Mouse (Mus musculus) limb, embryonic 13.5 days (tissue): ENCODE measurements around the gene Rpap3. TPM values are rescaled to one million over a fixed set of nuclear protein-coding genes. Genes with fewer than 3 reads are reported as not detected.
"Not testable (repeated sequence)": the region's sequence is repeated elsewhere in the genome, so short reads cannot be mapped to it uniquely, and the experiment has no call there.

Experiments
- ATAC-seq: fragments of 200-750 bp; cut with Nextera tagmentation; 2 replicates; pipeline ENCODE4 v1.8.0; 2017; ENCODE audit warnings: low read depth, moderate number of reproducible peaks, moderate TSS enrichment; ENCODE audit not compliant: low FRiP score
- H3K27ac ChIP-seq: fragments of 300-500 bp; sonication (generic); 2 replicates; pipeline ENCODE4 v1.5.1; 2015; ENCODE audit warnings: inconsistent platforms, mild to moderate bottlenecking, moderate library complexity
- H3K27me3 ChIP-seq: fragments of 300-500 bp; sonication (generic); 2 replicates; pipeline ENCODE4 v1.6.1; 2015; ENCODE audit warnings: mild to moderate bottlenecking, inconsistent platforms
- H3K36me3 ChIP-seq: fragments of 300-500 bp; sonication (generic); 2 replicates; pipeline ENCODE4 v1.6.1; 2015; ENCODE audit warnings: inconsistent platforms, mild to moderate bottlenecking, moderate library complexity
- H3K4me1 ChIP-seq: fragments of 300-500 bp; sonication (generic); 2 replicates; pipeline ENCODE4 v1.6.1; 2015; ENCODE audit warnings: inconsistent platforms
- H3K4me2 ChIP-seq: fragments of 300-500 bp; sonication (generic); replicated peaks from 2 replicates; pipeline ENCODE4 v1.6.1; 2015; ENCODE audit warnings: inconsistent platforms, mild to moderate bottlenecking, moderate library complexity
- H3K4me3 ChIP-seq: fragments of 300-500 bp; sonication (generic); 2 replicates; pipeline ENCODE4 v1.5.1; 2015; ENCODE audit warnings: moderate library complexity, mild to moderate bottlenecking, inconsistent platforms
- H3K9ac ChIP-seq: fragments of 300-500 bp; sonication (generic); 2 replicates; pipeline ENCODE4 v1.6.1; 2015; ENCODE audit warnings: mild to moderate bottlenecking, inconsistent platforms
- H3K9me3 ChIP-seq: fragments of 300-500 bp; sonication (generic); 2 replicates; pipeline ENCODE4 v1.6.1; 2016; ENCODE audit warnings: inconsistent platforms
- WGBS: fragments of 180-500 bp; shearing (Covaris S2); methylation state at CpG from one replicate; pipeline ENCODE4 v1.1.7; 2015; 5-methylcytosine and 5-hydroxymethylcytosine counted together
- polyA plus RNA-seq: library from polyadenylated mRNA; unstranded; fragments of >200 nt; fragmentation: Nextera tagmentation; extraction: Ambion mirVana; gene quantifications from 2 replicates; pipeline ENCODE4 v1.2.1, GENCODE M21; 2015

Rpap3 gene
- polyA plus RNA-seq, 1 experiment from 2014 or later: 27.5 TPM

DNA sequence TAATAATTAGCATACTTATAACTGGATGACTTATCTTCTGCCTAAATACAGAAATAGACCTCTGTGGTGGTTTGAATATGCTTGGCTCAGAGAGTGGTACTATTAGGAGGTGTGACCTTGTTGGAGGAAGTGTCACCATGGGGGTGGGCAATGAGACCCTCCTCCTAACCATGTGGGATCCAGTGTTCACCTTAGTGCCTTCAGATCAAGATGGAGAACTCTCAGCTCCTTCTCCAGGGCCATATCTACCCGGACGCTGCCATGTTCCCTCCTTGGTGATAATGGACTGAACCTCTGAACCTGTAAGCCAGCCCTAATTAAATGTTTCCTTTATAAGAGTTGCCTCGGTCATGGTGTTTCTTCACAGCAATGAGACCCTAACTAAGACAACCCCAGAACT, 28.3 kb downstream of the Rpap3 start:
- Histone ChIP-seq H3K4me3 (no peak overlapping the region), H3K4me1 (no peaks in the 10 kb centered on the region), H3K4me2 (no peak overlapping the region), H3K9ac (no peak overlapping the region), H3K36me3 (peaks cover 85% of the 10 kb centered on the region), H3K27ac (no peak overlapping the region), H3K27me3 (no peaks in the 10 kb centered on the region), H3K9me3 (no peaks in the 10 kb centered on the region)
- 90% methylated on average over 3 of the region's 3 CpGs for WGBS
- no peak for ATAC-seq

GRCm38 (mm10) chr15:97675927-97676326, 29.7 kb downstream of the Rpap3 start:
- no peak for ATAC-seq
- Histone ChIP-seq H3K4me2 (no peak overlapping the region), H3K36me3 (peaks cover 74% of the 10 kb centered on the region), H3K4me1 (no peaks in the 10 kb centered on the region), H3K9ac (no peak overlapping the region), H3K9me3 (no peaks in the 10 kb centered on the region), H3K27me3 (no peaks in the 10 kb centered on the region), H3K27ac (no peak overlapping the region), H3K4me3 (no peak overlapping the region)
- 92% methylated on average over 13 of the region's 13 CpGs for WGBS

DNA sequence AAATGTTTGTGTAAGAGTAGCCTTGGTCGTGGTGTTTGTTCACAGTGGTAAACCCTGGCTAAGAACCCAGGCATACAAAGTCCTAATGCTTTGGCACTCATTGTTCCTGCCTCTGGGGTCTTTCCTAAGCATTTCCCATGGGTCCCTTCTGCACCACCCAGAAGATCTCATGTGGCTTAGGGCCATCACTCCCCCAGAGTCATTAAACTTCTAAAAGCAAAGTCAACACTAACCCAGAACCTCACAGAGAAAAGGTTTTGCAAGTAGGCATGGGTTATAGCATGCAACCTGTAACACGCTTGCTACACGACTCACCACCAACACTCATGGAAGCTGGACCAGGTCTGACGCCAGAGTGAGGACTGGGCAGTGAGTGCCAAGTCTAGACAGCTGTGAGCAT, 31.2 kb downstream of the Rpap3 start:
- no peak for ATAC-seq
- H3K4me3 ChIP-seq: no peak overlapping the region
- no peaks in the 10 kb centered on the region for H3K27me3 ChIP-seq
- WGBS: 94% methylated on average over 4 of the region's 4 CpGs
- no peak overlapping the region for H3K4me2 ChIP-seq
- H3K4me1 ChIP-seq: no peaks in the 10 kb centered on the region
- H3K36me3 ChIP-seq: peaks cover 62% of the 10 kb centered on the region
- no peaks in the 10 kb centered on the region for H3K9me3 ChIP-seq
- H3K27ac ChIP-seq: no peak overlapping the region
- no peak overlapping the region for H3K9ac ChIP-seq

DNA sequence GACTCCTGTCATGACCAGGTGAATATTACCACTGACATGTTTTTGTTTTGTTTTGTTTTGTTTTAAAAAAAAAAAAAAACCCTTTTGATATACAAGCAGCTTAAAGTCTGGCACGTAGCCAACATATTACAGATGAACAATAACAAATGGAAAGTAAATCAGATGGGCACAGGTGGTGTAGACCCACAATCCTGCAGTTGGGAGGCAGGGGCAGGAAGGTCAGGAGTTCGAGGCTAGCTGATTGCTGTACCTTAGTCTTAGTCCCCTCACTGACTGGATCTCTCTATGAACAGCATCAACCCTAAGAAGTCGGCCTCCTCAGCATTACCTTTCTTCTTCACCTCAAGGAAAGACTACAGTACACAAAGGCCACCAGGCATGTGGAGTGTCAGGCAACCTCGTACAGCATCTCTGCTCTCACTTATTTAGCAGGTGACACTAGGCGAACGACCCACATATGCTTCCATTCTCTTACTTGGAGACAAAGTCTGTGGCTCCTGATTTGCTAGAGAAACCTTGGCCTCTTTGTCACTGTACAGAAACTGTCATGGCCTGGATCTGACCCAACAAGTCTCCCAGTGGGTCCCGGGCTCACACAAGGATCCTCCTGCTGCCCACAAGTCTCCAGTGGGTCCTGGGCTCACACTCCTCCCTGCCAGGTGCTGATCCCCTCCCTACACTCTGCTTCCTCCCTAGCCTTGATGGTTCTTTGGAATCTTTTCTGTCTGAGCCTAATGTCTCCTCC, 32.2 kb downstream of the Rpap3 start:
- H3K9ac ChIP-seq: no peak overlapping the region
- no peak for ATAC-seq
- no peak overlapping the region for H3K4me2 ChIP-seq
- H3K27me3 ChIP-seq: no peaks in the 10 kb centered on the region
- H3K4me3 ChIP-seq: no peak overlapping the region
- no peak overlapping the region for H3K27ac ChIP-seq
- WGBS: 89% methylated on average over 7 of the region's 7 CpGs
- no peaks in the 10 kb centered on the region for H3K9me3 ChIP-seq
- peaks cover 59% of the 10 kb centered on the region for H3K36me3 ChIP-seq
- H3K4me1 ChIP-seq: no peaks in the 10 kb centered on the region

DNA sequence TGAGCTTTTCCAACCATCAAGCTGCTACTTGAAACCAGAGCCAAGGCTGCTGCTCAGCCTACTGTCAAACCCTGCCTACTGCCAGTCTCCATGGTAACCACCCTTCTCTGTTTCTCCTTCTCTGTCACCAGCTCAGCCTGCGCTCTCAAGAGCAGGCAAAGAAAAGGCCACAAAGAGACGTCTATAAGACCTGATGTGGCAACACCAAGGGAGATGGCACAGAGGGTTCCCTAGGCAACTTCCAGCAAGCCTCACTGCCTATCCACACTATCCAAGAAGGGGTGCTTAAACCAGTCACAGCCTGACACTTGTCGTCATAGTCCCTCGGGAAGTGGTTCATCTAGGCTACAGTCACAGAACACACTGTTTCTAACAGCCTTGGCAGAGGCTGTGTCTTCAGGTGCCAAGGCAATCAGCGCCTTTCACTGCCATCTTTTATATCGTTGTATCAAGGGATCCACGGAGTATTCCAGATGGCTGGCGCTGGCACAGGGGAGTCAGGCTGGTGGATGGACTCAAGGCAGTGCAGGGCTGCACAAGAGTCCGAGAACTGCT, 33.3 kb downstream of the Rpap3 start:
- no peak overlapping the region for H3K4me2 ChIP-seq
- ATAC-seq: peak; percentile 34; the same call in 1 of the 2 replicates
- WGBS: 79% methylated on average over 9 of the region's 9 CpGs
- H3K4me3 ChIP-seq: no peak overlapping the region
- no peaks in the 10 kb centered on the region for H3K27me3 ChIP-seq
- H3K9me3 ChIP-seq: no peaks in the 10 kb centered on the region
- no peak overlapping the region for H3K9ac ChIP-seq
- no peak overlapping the region; the same call in 1 of the 2 replicates for H3K27ac ChIP-seq
- H3K4me1 ChIP-seq: no peaks in the 10 kb centered on the region
- peaks cover 47% of the 10 kb centered on the region for H3K36me3 ChIP-seq

GRCm38 (mm10) chr15:97670554-97670953, 35.1 kb downstream of the Rpap3 start:
- no peak overlapping the region for H3K27ac ChIP-seq
- whole genome bisulfite sequencing: 90% methylated on average over 6 of the region's 6 CpGs
- peaks cover 30% of the 10 kb centered on the region for H3K36me3 ChIP-seq
- H3K27me3 ChIP-seq: no peaks in the 10 kb centered on the region
- ATAC-seq: no peak
- no peak overlapping the region for H3K4me3 ChIP-seq
- no peak overlapping the region for H3K9ac ChIP-seq
- H3K9me3 ChIP-seq: no peaks in the 10 kb centered on the region
- H3K4me2 ChIP-seq: no peak overlapping the region
- H3K4me1 ChIP-seq: no peaks in the 10 kb centered on the region

DNA sequence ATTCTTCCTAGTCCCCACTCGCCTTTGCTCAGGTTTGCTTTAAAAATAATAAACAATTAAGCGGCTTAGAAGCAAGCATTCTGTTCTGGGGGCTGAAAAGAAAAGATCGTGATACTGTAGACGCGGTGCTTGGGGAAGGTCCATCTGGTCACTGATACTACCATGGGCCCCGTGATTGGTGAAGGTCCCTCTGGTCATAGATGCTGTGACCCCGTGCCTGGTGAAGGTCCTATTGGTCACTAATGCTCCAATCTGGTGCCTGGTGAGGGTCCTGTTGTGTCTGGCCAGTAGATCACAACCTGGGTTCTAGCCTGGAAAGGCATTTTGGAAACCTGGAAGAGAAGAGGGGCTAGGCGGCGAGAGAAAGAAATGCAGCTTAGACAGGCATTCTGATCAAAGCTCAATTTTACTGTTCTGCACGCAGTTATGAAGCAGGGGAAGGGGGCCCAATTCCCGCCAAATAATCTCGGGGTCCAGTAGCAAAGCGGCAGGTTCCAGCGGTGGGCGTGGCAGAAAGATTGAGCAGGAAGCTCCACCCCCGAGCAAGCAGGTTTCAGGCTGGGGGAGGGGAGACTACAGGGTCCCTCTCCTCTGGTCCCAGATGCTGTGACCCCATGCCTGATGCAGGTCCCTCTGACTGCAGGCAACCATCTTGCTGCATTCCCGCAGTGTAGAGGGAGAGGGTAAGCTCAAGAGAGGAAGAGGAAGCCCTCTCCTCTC, 37.3 kb downstream of the Rpap3 start:
- peaks cover 11% of the 10 kb centered on the region for H3K36me3 ChIP-seq
- not testable (repeated sequence) for H3K9me3 ChIP-seq, H3K27me3 ChIP-seq, H3K27ac ChIP-seq, H3K4me2 ChIP-seq, H3K4me1 ChIP-seq, H3K4me3 ChIP-seq, ATAC-seq, H3K9ac ChIP-seq
- WGBS: 70% methylated on average over 16 of the region's 17 CpGs

DNA sequence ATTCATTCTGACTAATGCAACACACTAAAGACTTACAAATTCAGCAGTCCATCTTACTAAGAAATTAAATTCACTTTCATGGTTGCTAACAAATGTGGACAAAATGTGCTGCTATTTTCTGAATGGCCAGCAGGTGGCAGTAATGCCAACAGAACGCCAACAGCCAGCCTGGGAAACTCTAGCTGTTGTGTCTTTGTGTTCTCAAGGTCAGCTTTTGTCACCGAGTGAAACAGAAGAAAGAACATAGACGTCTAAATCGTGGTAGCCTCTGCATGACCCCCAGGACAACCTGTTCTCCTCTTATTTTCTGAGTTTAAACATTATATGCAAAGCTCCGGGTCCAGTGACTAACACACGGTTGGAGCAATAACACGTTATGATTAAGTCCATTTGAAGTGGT, 38.2 kb downstream of the Rpap3 start:
- no peak overlapping the region for H3K9ac ChIP-seq
- 0 out of 2 replicates have a peak overlapping the region, but pooled peaks have one; percentile 19 for H3K4me2 ChIP-seq
- H3K36me3 ChIP-seq: 0 out of 2 replicates have a peak, but pooled peaks cover 3% of the 10 kb centered on the region
- no peaks in the 10 kb centered on the region for H3K27me3 ChIP-seq
- WGBS: 39% methylated on average over 7 of the region's 7 CpGs
- 0 out of 2 replicates have a peak, but pooled peaks cover 3% of the 10 kb centered on the region for H3K4me1 ChIP-seq
- no peaks in the 10 kb centered on the region for H3K9me3 ChIP-seq
- no peak for ATAC-seq
- H3K4me3 ChIP-seq: no peak overlapping the region
- no peak overlapping the region for H3K27ac ChIP-seq

DNA sequence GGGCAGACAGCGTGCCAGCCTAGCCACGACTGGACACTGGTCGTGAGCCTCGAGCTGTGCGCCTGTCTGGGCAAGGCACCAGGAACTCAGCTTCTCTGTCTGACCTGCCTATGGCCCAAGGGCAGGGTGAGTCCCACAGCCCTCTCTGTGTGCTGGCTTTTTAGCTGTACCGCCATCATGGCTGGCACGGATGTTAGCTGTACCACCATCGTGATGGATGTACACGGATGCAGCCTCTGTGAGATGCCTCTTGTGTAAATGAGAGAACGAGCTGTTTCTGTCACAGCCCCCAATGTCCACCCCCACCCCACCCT, 39.2 kb downstream of the Rpap3 start:
- H3K27me3 ChIP-seq: no peaks in the 10 kb centered on the region
- H3K4me2 ChIP-seq: no peak overlapping the region
- no peak overlapping the region for H3K4me3 ChIP-seq
- H3K4me1 ChIP-seq: 0 out of 2 replicates have a peak, but pooled peaks cover 3% of the 10 kb centered on the region
- no peak overlapping the region for H3K27ac ChIP-seq
- WGBS: 91% methylated on average over 10 of the region's 10 CpGs
- no peak for ATAC-seq
- no peak overlapping the region for H3K9ac ChIP-seq
- no peaks in the 10 kb centered on the region for H3K9me3 ChIP-seq
- H3K36me3 ChIP-seq: no peaks in the 10 kb centered on the region

GRCm38 (mm10) chr15:97665770-97666456, 39.7 kb downstream of the Rpap3 start:
- Histone ChIP-seq H3K4me1 (0 out of 2 replicates have a peak, but pooled peaks cover 3% of the 10 kb centered on the region), H3K4me2 (no peak overlapping the region), H3K9me3 (no peaks in the 10 kb centered on the region), H3K4me3 (no peak overlapping the region), H3K27me3 (no peaks in the 10 kb centered on the region), H3K36me3 (no peaks in the 10 kb centered on the region), H3K9ac (no peak overlapping the region), H3K27ac (no peak overlapping the region)
- ATAC-seq: no peak
- 77% methylated on average over 25 of the region's 25 CpGs for WGBS

DNA sequence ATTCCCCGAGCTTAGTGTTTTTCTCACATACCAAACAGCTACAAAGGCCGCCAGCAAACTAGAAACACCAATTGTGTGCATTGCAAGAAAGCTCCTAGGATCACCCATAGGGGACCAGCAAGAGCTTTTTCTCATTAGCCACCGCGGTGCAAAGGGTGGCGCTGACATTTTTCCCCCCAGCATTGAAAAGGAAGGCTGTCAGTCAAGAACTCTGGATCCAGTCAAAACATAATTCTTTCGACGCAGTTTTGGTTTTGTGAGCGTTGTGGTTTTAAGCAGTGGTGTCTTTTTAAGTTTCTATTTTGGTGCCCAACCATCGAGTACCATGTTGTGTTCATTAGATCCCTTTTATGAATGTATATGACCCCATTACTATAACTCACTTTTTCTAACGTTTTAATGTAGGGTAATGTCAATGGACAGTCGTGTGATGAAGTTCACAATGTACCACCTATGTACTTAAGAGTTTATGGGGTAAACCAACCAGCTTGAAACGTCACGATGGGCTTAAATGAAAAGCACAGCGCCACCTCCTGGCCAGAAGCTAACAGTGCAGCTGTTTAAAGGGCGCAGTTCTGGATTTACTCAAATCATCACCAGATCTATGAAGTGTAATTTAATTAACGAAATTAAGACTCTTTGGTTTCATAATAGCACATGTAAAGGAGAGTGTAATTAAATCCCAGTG, 40.5 kb downstream of the Rpap3 start:
- H3K27me3 ChIP-seq: no peaks in the 10 kb centered on the region
- no peak overlapping the region for H3K4me2 ChIP-seq
- 60% methylated on average over 16 of the region's 16 CpGs for WGBS
- H3K9ac ChIP-seq: no peak overlapping the region
- no peak for ATAC-seq
- H3K27ac ChIP-seq: no peak overlapping the region
- H3K9me3 ChIP-seq: no peaks in the 10 kb centered on the region
- no peaks in the 10 kb centered on the region for H3K36me3 ChIP-seq
- 0 out of 2 replicates have a peak, but pooled peaks cover 3% of the 10 kb centered on the region for H3K4me1 ChIP-seq
- H3K4me3 ChIP-seq: no peak overlapping the region
